Mouse (Mus musculus) liver, adult (tissue): ENCODE measurements around the gene Glrb.

Source experiments
- GATA4 ChIP-seq: IDR thresholded peaks from 2 replicates; pipeline ENCODE4 v1.6.1; 2014; ENCODE audit warnings: mild to moderate bottlenecking, low read length; ENCODE audit not compliant: insufficient replicate concordance

Glrb gene

GRCm38 (mm10) chr3:80852912-80853507, 60.5 kb downstream of the Glrb start:
- no peak for TF ChIP-seq GATA4

DNA sequence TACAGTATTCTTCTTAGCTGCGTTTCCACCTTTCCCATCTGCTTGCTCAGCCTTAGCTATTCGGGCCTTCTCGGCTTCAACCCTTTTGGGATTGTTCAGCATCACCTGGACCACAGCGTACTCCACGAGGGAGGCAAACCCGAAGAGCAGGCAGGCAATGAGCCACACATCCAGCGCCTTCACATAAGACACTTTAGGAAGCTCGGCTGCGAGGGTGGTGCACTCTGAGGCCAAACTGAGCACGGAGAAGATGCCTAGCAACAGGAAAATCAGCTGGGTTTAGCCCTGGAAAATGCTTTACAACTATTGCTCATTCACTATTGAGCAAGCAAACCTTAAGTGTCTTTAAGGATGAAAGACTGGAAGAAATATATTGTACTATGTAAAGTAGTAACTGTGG, 62.5 kb downstream of the Glrb start:
- TF ChIP-seq GATA4, result no peak

DNA sequence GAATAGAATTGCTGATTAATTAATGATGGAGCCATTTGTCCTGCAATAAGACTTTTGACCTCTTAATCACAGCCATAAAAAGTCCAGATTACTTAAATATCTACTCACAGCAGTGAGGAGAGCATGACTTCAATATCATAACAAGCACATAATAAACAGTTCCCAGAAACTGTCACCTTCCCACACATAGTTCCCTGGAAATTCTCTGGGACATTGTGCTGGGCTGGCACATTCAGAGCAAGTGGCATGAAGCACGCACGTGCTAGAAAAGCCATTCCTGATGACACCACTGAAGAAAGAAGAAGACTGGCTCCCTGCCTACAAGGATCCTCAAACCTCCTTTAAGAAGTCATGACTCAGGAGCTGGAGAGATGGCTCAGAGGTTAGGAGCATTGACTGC, 67.8 kb downstream of the Glrb start:
- no peak for TF ChIP-seq GATA4

- TF ChIP-seq GATA4, result no peak
Measured at GRCm38 (mm10) chr3:80839845-80840244, 73.6 kb downstream of the Glrb start.

- TF ChIP-seq GATA4, result no peak
Measured at GRCm38 (mm10) chr3:80837583-80837982, 75.9 kb downstream of the Glrb start.

- TF ChIP-seq GATA4, result no peak
Measured at GRCm38 (mm10) chr3:80823975-80824374, 89.5 kb downstream of the Glrb start.

GRCm38 (mm10) chr3:80818619-80819018, 94.8 kb downstream of the Glrb start:
- no peak for TF ChIP-seq GATA4

DNA sequence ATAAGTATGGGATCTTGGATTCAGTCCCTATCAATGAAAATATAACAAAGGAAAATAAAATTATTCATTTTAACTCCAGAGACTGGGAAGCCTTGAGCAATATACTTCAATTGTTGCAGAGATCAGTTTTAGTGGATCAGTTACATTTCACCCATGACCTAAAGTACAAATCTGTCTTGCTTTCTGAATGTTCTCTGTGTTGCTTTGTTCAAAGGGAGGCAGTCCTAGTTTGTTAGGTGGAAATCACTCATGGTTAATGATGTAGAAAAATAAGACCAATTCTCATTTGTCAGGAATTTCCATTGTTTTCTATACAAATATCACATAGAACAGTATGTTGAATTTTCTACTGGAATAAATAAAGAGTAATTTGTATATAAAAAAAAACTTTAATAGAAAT, 99.7 kb downstream of the Glrb start:
- no peak for TF ChIP-seq GATA4

GRCm38 (mm10) chr3:80812237-80812636, 101.2 kb downstream of the Glrb start:
- TF ChIP-seq GATA4, result no peak

GRCm38 (mm10) chr3:80805327-80805726, 108.1 kb downstream of the Glrb start:
- no peak for TF ChIP-seq GATA4

DNA sequence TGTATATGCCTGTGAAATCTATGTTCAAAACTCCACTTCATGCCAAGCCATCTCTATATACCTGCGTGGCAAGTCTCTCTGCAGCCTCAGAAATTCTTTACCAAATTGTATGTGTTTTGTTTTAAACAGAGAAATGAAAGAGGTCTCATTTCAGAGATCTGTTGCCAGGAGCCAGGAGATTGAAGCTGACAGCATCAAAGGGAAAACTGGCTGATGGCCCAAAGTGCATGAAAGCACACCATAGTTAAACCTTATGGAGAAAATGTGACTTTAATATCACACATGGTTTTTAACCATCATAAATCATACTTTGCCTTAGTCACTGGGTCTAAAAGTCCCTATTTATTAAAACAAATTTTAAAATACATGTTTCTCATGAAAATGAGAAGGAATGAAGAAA, 109.6 kb downstream of the Glrb start:
- no peak for TF ChIP-seq GATA4

DNA sequence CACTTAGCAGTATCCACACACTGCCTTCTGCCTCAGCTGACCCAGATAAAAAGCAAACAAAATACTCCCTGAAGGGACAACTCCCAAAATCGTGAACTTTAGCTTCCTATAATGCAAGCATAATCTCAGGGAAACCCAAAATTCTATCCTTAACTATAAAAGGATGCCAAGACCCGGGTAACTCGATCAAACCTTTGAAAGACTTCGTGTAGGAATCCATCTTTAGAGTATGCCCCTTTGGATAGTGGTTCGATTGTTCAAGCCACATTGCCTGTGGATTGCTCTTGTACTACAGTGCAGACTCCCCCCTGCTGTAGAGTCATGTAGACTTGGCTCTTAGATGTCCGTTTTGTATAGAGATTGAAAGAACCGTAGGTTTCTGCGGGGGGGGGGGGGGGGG, 110.2 kb downstream of the Glrb start:
- no peak for TF ChIP-seq GATA4

DNA sequence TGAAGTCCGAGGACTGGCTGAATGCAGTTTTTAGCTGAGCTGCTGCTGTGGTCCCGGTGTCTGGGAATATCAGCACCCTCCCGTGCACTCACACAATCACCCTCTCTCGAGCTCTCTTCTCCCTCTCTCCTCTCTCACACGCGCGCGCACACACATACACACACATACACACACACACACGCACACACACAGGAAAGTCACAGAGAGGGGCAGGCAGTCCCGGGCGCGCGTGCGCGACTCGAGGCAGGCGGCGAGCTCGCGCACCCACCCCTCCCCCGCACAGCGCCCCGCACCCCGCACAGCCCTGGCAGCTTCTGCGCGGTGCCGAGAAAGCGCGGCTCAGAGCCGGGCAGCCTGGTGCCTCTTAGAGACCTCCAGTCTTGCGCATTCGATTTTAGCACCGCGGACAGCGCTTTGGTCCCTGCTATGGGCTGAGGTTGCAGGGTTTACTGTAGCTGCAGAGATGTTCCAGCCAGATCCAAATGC, 110.8 kb downstream of the Glrb start, which contains the start of gene Gria2:
Gria2 (minus strand) TSS at position 240 of the 486 bp plus-strand sequence.
- TF ChIP-seq GATA4, result no peak

DNA sequence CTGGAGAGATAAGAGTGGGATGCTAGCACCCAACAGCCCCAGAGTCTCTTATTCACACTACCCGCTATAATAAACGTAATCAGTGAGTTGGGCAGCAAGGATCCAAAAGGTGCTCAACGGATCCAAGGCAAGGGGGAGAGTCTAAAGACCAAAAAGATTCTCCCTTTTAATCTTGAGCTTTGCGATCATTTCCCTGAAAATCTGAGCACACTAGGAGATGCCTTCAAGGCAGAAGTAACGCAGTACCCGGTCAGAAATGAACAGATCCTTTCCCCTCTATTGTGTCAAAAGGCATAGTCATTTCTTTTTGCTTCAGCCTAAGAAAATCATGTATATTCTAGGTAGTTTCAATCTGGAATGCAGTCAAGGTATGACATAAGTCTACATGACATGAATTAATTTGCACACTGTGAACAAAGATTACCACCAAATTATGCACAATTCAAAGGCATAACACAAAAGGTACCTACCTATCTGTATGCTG, 111.6 kb downstream of the Glrb start:
- TF ChIP-seq GATA4, result no peak

- no peak for TF ChIP-seq GATA4
Measured at GRCm38 (mm10) chr3:80800995-80801826, 112.2 kb downstream of the Glrb start.

GRCm38 (mm10) chr3:80800299-80800994, 113.0 kb downstream of the Glrb start:
- TF ChIP-seq GATA4, result no peak
